Mouse (Mus musculus) spleen, adult 2 months (tissue): Measurements from ENCODE around the gene Dll4. TPM values are rescaled to one million over a fixed set of nuclear protein-coding genes. Genes with fewer than 3 reads are reported as not detected.

Source experiments
- DNase-seq, 2 experiments: peaks; one replicate each; pipeline versions ENCODE4 v3.0.0 to v3.0.0-alpha.2; 2012 to 2021; ENCODE audit warnings: low spot score in 2 of 2, low read depth in 1 of 2
- H3K27ac ChIP-seq: fragments of 200-500 bp; 2 replicates; pipeline ENCODE4 v1.5.1; 2012; ENCODE audit warnings: low read length, inconsistent platforms; ENCODE audit not compliant: insufficient read depth
- H3K27me3 ChIP-seq: fragments of 200-500 bp; 2 replicates; pipeline ENCODE4 v1.6.1; 2012; ENCODE audit warnings: mild to moderate bottlenecking, moderate library complexity, low read length, inconsistent platforms; ENCODE audit not compliant: control insufficient read depth, insufficient read depth
- H3K36me3 ChIP-seq: fragments of 200-500 bp; 2 replicates; pipeline ENCODE4 v1.6.1; 2012; ENCODE audit warnings: mild to moderate bottlenecking, low read length, inconsistent platforms; ENCODE audit not compliant: control insufficient read depth, insufficient read depth
- H3K4me1 ChIP-seq: fragments of 200-500 bp; 2 replicates; pipeline ENCODE4 v1.6.1; 2011; ENCODE audit warnings: inconsistent platforms; ENCODE audit not compliant: control insufficient read depth, insufficient read depth, insufficient read length
- H3K4me3 ChIP-seq: fragments of 200-500 bp; 2 replicates; pipeline ENCODE4 v1.5.1; 2011; ENCODE audit warnings: mild to moderate bottlenecking, inconsistent platforms; ENCODE audit not compliant: insufficient read depth, insufficient read length; ENCODE audit errors: extremely low read depth
- CTCF ChIP-seq: fragments of 200-500 bp; IDR thresholded peaks from 2 replicates; pipeline ENCODE4 v1.5.1; 2011; ENCODE audit warnings: mild to moderate bottlenecking, inconsistent platforms; ENCODE audit not compliant: insufficient read depth, insufficient read length, insufficient replicate concordance; ENCODE audit errors: extremely low read depth
- POLR2A ChIP-seq: fragments of 200-500 bp; IDR thresholded peaks from 2 replicates; pipeline ENCODE4 v1.6.1; 2011; ENCODE audit warnings: low read depth, low read length, inconsistent platforms
- WGBS: fragments of 180-500 bp; shearing (Covaris S2); methylation state at CpG from one replicate; pipeline ENCODE4 v1.1.7; 2018; 5-methylcytosine and 5-hydroxymethylcytosine counted together
- polyA plus RNA-seq: library from polyadenylated mRNA; depleted of rRNA; stranded (reverse); fragments of >200 nt; gene quantifications from 2 replicates; pipeline ENCODE4 v1.2.3, GENCODE M21; 2012

Gene Dll4
- polyA plus RNA-seq, 1 experiment = 5.6 TPM

GRCm38 (mm10) chr2:119350555-119351486 lies 25.2 kb downstream of the Dll4 start, which contains the start of gene Chac1:
Gene Chac1, plus strand, starts transcription at chr2:119351229.
- no peak within 1 kb of the TSS for H3K27ac ChIP-seq
- peak in 1 of 2 experiments; percentile 50 for DNase-seq
- WGBS = 11% methylated on average over 58 of the region's 58 CpGs

GRCm38 (mm10) chr2:119353707-119354106 lies 28.1 kb downstream of the Dll4 start:
- 93% methylated on average over 8 of the region's 8 CpGs for WGBS

More at GRCm38 (mm10) chr2:119350555-119351486, 25.2 kb downstream of the Dll4 start, which contains the start of gene Chac1:
- peaks cover 9% of the 10 kb centered on the region for H3K4me1 ChIP-seq
- H3K27me3 ChIP-seq = peaks cover 4% of the 10 kb centered on the region; the same call in 1 of the 2 replicates
- H3K36me3 ChIP-seq = no peaks in the 10 kb centered on the region
- H3K4me3 ChIP-seq = peak within 1 kb of the TSS; percentile 50; the same call in 1 of the 2 replicates
- TF ChIP-seq CTCF (no peak), POLR2A (no peak)

GRCm38 (mm10) chr2:119355089-119355488 lies 29.5 kb downstream of the Dll4 start:
- no peak for DNase-seq
- H3K27ac ChIP-seq = no peak overlapping the region
- peaks cover 9% of the 10 kb centered on the region for H3K4me1 ChIP-seq
- H3K27me3 ChIP-seq = peaks cover 4% of the 10 kb centered on the region; the same call in 1 of the 2 replicates
- 94% methylated on average over 3 of the region's 3 CpGs for WGBS
- H3K4me3 ChIP-seq = no peak overlapping the region
- TF ChIP-seq POLR2A (no peak), CTCF (no peak)
- no peaks in the 10 kb centered on the region for H3K36me3 ChIP-seq

More at GRCm38 (mm10) chr2:119353707-119354106, 28.1 kb downstream of the Dll4 start:
- TF ChIP-seq POLR2A = no peak
- no peak for TF ChIP-seq CTCF
- Histone ChIP-seq H3K4me1 (peaks cover 9% of the 10 kb centered on the region), H3K27ac (no peak overlapping the region), H3K4me3 (no peak overlapping the region), H3K27me3 (peaks cover 4% of the 10 kb centered on the region; the same call in 1 of the 2 replicates), H3K36me3 (no peaks in the 10 kb centered on the region)
- no peak for DNase-seq

GRCm38 (mm10) chr2:119355651-119356050 lies 30.1 kb downstream of the Dll4 start:
- Histone ChIP-seq H3K27me3 (peaks cover 1% of the 10 kb centered on the region; the same call in 1 of the 2 replicates), H3K4me3 (no peak overlapping the region), H3K36me3 (no peaks in the 10 kb centered on the region), H3K4me1 (peaks cover 6% of the 10 kb centered on the region), H3K27ac (no peak overlapping the region)
- DNase-seq = no peak
- 45% methylated on average over 7 of the region's 7 CpGs for WGBS
- TF ChIP-seq CTCF (no peak), POLR2A (no peak)

DNA sequence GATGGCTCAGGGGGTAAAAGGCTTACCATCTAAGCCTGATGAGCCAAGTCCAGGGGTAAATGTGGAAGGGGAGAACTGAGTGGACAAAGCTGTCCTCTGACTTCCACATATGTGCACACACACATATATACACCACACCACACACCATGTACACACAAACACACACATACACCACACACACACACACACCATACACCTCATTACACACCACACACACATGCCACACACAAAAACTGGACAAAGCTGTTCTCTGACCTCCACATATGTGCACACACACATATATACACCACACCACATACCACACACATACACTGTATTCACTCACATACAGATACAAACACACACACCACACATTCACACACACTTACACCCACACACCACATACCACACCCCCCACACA lies 30.7 kb downstream of the Dll4 start:
- DNase-seq = no peak
- H3K4me1 ChIP-seq = no peaks in the 10 kb centered on the region
- H3K36me3 ChIP-seq = no peaks in the 10 kb centered on the region
- H3K27me3 ChIP-seq = no peaks in the 10 kb centered on the region; the same call in 1 of the 2 replicates
- no peak overlapping the region for H3K27ac ChIP-seq
- TF ChIP-seq POLR2A = no peak
- no peak for TF ChIP-seq CTCF
- H3K4me3 ChIP-seq = no peak overlapping the region

GRCm38 (mm10) chr2:119356805-119357204 lies 31.2 kb downstream of the Dll4 start:
- H3K4me1 ChIP-seq = no peaks in the 10 kb centered on the region
- 28% methylated on average over 5 of the region's 5 CpGs for WGBS
- no peaks in the 10 kb centered on the region for H3K27me3 ChIP-seq

GRCm38 (mm10) chr2:119358249-119358648 lies 32.7 kb downstream of the Dll4 start:
- 69% methylated on average over 6 of the region's 6 CpGs for WGBS
- DNase-seq = no peak

More at GRCm38 (mm10) chr2:119356805-119357204, 31.2 kb downstream of the Dll4 start:
- Histone ChIP-seq H3K36me3 (no peaks in the 10 kb centered on the region), H3K27ac (no peak overlapping the region), H3K4me3 (no peak overlapping the region)
- no peak for DNase-seq
- TF ChIP-seq CTCF (no peak), POLR2A (no peak)

More at GRCm38 (mm10) chr2:119358249-119358648, 32.7 kb downstream of the Dll4 start:
- no peaks in the 10 kb centered on the region for H3K4me1 ChIP-seq
- no peaks in the 10 kb centered on the region for H3K27me3 ChIP-seq
- no peak overlapping the region for H3K27ac ChIP-seq
- no peaks in the 10 kb centered on the region for H3K36me3 ChIP-seq
- TF ChIP-seq CTCF (no peak), POLR2A (no peak)
- no peak overlapping the region for H3K4me3 ChIP-seq
